Mouse (Mus musculus) megakaryocyte-erythroid progenitor cell, adult 5 weeks (primary cell): ENCODE measurements around the gene Gcdh. TPM values are rescaled to one million over a fixed set of nuclear protein-coding genes. Genes with fewer than 3 reads are reported as not detected.

Experiments used
- polyA plus RNA-seq: library from polyadenylated mRNA; stranded (reverse); fragments of >175 nt; gene quantifications from 2 replicates; pipeline ENCODE4 v1.2.3, GENCODE M21; 2012

Gene Gcdh
- polyA plus RNA-seq = 52.8 and 57.4 TPM in 2 replicates

GRCm38 (mm10) chr8:84893709-84894134, at the start of gene Gcdh:
TSS of gene Gcdh (minus strand) at chr8:84893921.

GRCm38 (mm10) chr8:84936962-84937546, 43.3 kb upstream of the Gcdh start, which contains the start of gene Mast1:
TSS of gene Mast1 (minus strand) at chr8:84937359.

DNA sequence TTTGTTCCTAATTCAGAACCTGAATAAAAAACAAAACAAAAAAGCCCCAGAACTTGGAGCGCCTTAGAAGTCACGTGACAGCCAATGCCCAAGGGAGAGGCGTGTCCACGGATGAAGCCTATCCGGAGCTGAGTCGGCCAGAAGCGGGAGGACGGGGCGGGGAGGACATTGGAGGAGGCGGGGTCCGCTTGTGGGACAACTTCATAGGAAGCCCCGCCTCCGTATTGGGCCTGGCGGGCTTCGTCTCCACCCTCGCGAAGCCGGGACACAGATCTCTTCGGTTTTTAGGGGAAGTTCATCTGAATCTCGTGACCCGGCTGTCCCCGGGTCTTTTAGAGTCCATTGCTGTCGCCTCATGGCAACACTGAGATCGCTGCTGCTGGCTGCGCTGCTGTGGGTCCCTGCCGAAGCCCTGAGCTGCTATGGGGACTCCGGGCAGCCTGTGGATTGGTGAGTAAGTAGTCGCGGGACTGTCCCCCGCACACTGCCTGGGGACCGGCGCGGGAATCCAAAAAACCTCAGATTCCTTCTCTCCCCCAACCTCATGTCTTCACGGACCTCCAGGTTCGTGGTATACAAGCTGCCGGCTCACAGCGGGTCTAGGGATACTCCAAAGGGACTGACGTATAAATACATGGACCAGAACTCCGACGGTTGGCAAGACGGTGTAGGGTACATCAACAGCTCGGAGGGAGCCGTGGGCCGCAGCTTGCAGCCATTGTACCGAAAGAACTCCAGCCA, 14.9 kb upstream of the Gcdh start, which contains the start of gene Dnase2a:
Gene Dnase2a (plus strand): TSS at position 140 of the 741 bp plus-strand sequence.

GRCm38 (mm10) chr8:84901752-84902151, 8.0 kb upstream of the Gcdh start, which contains the start of gene Klf1:
TSS of gene Klf1 (plus strand) at chr8:84901928.

GRCm38 (mm10) chr8:84871376-84872308, 22.1 kb downstream of the Gcdh start, which contains the start of gene Syce2:
TSS of gene Syce2 (plus strand) at chr8:84872111.

GRCm38 (mm10) chr8:84856864-84857441, 36.8 kb downstream of the Gcdh start, which contains the start of gene Farsa:
TSS of gene Farsa (plus strand) at chr8:84856989.

DNA sequence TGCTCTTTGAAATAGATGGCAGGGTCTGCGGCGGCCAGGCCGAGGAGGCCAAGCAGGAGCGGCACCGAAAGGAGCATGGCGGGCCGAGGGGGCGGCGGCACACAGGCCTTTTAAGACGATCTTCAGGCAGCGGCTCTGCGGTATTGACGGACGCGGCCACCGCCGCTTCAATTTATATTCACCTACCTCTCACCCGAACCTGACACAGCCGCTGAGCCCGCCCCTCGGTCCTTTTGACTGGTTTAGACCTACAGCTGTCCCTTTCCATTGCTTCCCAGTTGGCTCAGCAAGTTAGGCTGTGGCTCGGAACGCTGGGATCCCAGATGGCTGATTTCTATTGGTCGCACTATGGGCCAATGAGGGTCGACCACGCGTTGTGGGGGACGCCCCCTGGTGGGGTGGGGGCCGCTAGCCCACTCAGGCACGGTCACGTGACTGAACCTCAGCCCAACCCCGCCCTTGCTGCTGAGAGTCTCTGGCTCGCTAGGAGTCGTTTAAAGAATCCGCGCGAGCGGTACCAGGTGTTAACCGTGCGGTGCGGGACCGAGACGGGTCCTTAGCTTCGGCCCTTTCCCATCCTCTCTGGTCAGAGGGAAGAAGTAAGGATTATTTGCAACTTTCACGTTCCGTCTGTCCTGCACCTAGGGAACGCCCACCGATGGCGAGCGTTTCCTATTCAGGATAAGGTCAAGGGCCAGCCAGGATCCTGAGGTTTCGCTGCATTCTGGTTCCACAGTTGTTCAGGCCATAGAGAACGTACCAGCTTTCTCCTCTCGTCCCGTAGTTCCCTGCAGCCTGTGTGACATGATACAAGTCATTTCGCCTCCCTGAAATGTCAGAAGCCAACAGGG, 46.8 kb downstream of the Gcdh start, which contains the start of gene Calr:
Gene Calr (minus strand): TSS at position 213 of the 851 bp plus-strand sequence.

DNA sequence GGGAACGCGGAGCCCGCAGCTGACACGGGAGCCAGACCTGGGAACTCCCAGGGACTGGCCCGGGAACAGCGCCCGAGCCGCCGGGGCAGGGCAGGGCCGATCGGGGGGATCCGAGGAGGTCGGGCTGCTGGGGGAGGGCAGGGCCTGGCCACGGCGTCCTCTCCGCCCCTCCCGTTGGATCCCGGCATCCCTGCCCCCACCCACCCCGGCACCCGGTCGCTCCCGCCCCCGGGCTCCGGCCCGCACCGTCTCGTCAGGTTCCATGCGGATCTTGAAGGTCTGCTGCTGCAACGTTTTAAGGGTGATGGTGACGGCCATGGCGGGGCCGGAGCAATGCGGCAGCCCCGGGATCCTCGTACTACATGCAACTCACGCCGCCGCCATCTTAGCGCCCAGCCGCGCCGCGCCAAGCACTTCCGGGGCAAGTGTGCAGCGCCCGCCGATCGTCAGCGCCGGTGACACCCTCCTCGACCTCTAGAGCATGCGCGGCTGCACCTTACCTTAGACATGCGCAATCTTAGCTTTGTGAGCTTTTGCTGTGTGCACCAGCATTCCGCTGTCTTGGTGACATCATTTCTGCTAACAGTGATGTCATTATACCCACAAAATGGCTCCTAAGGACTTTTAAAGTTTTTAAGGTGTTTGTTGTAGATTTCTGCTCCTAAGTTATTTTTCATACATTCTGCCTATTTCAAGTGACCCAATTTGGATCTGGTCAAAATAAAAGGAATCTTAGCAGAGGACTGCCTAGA, 53.3 kb downstream of the Gcdh start, which contains the start of gene Rad23a:
Gene Rad23a (minus strand): TSS at position 418 of the 752 bp plus-strand sequence.

Other genes with a start within 250 kb of the Gcdh start
- gene Ier2, start 231.1 kb downstream of the Gcdh start, polyA plus RNA-seq = 859 and 1,037 TPM in 2 replicates
- gene Trmt1, start 207.6 kb downstream of the Gcdh start, polyA plus RNA-seq = 300 and 362 TPM in 2 replicates
- 167 and 170 TPM in 2 replicates for gene Nacc1, start 206.1 kb downstream of the Gcdh start, polyA plus RNA-seq
- 226 and 309 TPM in 2 replicates for gene Lyl1, start 192.5 kb downstream of the Gcdh start, polyA plus RNA-seq
- 20.6 and 27.4 TPM in 2 replicates for gene G430095P16Rik, start 170.9 kb downstream of the Gcdh start, polyA plus RNA-seq
- gene Nfix, start 93.6 kb downstream of the Gcdh start, polyA plus RNA-seq = 112 and 143 TPM in 2 replicates
- 2.3 and 2.4 TPM in 2 replicates for gene Dand5, start 71.1 kb downstream of the Gcdh start, polyA plus RNA-seq
- gene Gadd45gip1, start 62.4 kb downstream of the Gcdh start, polyA plus RNA-seq = 136 and 145 TPM in 2 replicates
- gene Rad23a, start 53.3 kb downstream of the Gcdh start, polyA plus RNA-seq = 315 and 332 TPM in 2 replicates
- 878 and 1,229 TPM in 2 replicates for gene Calr, start 47.0 kb downstream of the Gcdh start, polyA plus RNA-seq
- gene Farsa, start 36.9 kb downstream of the Gcdh start, polyA plus RNA-seq = 121 and 135 TPM in 2 replicates
- 155 and 182 TPM in 2 replicates for gene Syce2, start 21.8 kb downstream of the Gcdh start, polyA plus RNA-seq
- 122 and 124 TPM in 2 replicates for gene Klf1, start 8.0 kb upstream of the Gcdh start, polyA plus RNA-seq
- gene Dnase2a, start 14.6 kb upstream of the Gcdh start, polyA plus RNA-seq = 34.2 and 54.0 TPM in 2 replicates
- 0.03 and 0.19 TPM in 2 replicates for gene Mast1, start 43.4 kb upstream of the Gcdh start, polyA plus RNA-seq
- gene Rtbdn, start 53.1 kb upstream of the Gcdh start, polyA plus RNA-seq = not detected in 2 replicates
- gene Gm49661, start 75.5 kb upstream of the Gcdh start, polyA plus RNA-seq = not detected in 2 replicates
- gene Prdx2, start 75.7 kb upstream of the Gcdh start, polyA plus RNA-seq = 79.0 and 82.7 TPM in 2 replicates
- gene Rnaseh2a, start 75.8 kb upstream of the Gcdh start, polyA plus RNA-seq = 323 and 329 TPM in 2 replicates
- 1,314 and 1,326 TPM in 2 replicates for gene Junb, start 84.8 kb upstream of the Gcdh start, polyA plus RNA-seq
- 22.8 and 26.7 TPM in 2 replicates for gene Hook2, start 96.7 kb upstream of the Gcdh start, polyA plus RNA-seq
- gene Best2, start 120.6 kb upstream of the Gcdh start, polyA plus RNA-seq = 0.02 TPM in 1 of 2 replicates, not detected in the other
- gene Asna1, start 131.4 kb upstream of the Gcdh start, polyA plus RNA-seq = 87.9 and 91.1 TPM in 2 replicates
- 350 and 408 TPM in 2 replicates for gene Trir, start 132.9 kb upstream of the Gcdh start, polyA plus RNA-seq
- gene Tnpo2, start 143.0 kb upstream of the Gcdh start, polyA plus RNA-seq = 11.7 and 13.9 TPM in 2 replicates
- gene Fbxw9, start 166.1 kb upstream of the Gcdh start, polyA plus RNA-seq = 19.4 and 20.4 TPM in 2 replicates
- 0.30 and 0.79 TPM in 2 replicates for gene Gm5741, start 174.1 kb upstream of the Gcdh start, polyA plus RNA-seq
- gene Dhps, start 177.8 kb upstream of the Gcdh start, polyA plus RNA-seq = 45.6 and 47.8 TPM in 2 replicates
- 15.9 and 19.7 TPM in 2 replicates for gene Wdr83os, start 186.8 kb upstream of the Gcdh start, polyA plus RNA-seq
- 28.6 and 36.6 TPM in 2 replicates for gene Wdr83, start 187.4 kb upstream of the Gcdh start, polyA plus RNA-seq
- gene Man2b1, start 189.3 kb upstream of the Gcdh start, polyA plus RNA-seq = 34.4 and 41.1 TPM in 2 replicates
- gene Zfp791, start 229.2 kb upstream of the Gcdh start, polyA plus RNA-seq = not detected in 2 replicates